Mouse (Mus musculus) E14TG2a.4 (cell line): ENCODE measurements around the gene Ttc21b.

Experiments used
- CTCF ChIP-seq: conservative IDR thresholded peaks from 2 replicates; pipeline ENCODE4 v1.5.1; 2014; ENCODE audit warnings: low read length
- NANOG ChIP-seq: IDR thresholded peaks from 2 replicates; pipeline ENCODE4 v1.6.1; 2014; ENCODE audit warnings: borderline replicate concordance, low read length, mixed read lengths

DNA sequence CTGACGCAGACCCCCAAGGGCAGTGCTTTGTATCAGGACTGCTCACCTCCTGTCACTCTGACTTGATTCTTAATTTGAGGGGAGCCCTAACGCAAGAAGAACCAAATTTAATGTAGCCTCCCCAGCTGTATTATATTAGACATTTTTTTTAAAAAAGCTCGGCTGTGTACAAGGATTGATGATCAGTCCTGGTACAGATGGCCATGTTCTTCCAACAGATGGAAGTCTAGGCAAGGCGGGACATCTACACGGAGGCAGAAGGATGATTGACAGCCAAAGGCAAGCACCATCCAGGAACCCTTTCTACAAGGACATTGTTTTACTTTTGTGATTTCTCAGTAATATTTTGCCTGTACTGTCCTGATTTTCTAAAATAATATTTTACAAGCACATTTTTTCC lies 83.3 kb downstream of the Ttc21b start:
- TF ChIP-seq CTCF (no peak), NANOG (no peak)
